Mouse (Mus musculus): ENCODE data around the gene Gm45140. TPM values are rescaled to one million over a fixed set of nuclear protein-coding genes. Genes with fewer than 3 reads are reported as not detected.

Gm45140 gene
- total RNA-seq, 2 experiments from 2014 or later = 1.8 to 3.4 TPM

Other genes with a start within 250 kb of the Gm45140 start
- gene Prokr1, start 245.1 kb downstream of the Gm45140 start, total RNA-seq (2021) = under 1 TPM in 1 of 2 experiments, not detected in 1; 0.25 TPM
- 1 to 10 TPM; 6.2 to 6.5 TPM for gene Aplf, start 163.6 kb downstream of the Gm45140 start, total RNA-seq (2021)
- gene Efcc1, start 104.9 kb downstream of the Gm45140 start, total RNA-seq (2021) = 1 to 10 TPM; 3.8 to 5.8 TPM
- gene Gp9, start 57.7 kb downstream of the Gm45140 start, total RNA-seq (2021) = 1 to 10 TPM in 1 of 2 experiments, under 1 TPM in 1; 0.82 to 1.5 TPM
- 10 to 100 TPM; 15.5 to 16.7 TPM for gene Rab43, start 23.6 kb downstream of the Gm45140 start, total RNA-seq (2021)
- 10 to 100 TPM; 29.6 to 30.0 TPM for gene Isy1, start 3.0 kb upstream of the Gm45140 start, total RNA-seq (2021)
- 100 to 1,000 TPM; 254 to 269 TPM for gene Cnbp, start 15.3 kb upstream of the Gm45140 start, total RNA-seq (2021)
- gene Copg1, start 52.0 kb upstream of the Gm45140 start, total RNA-seq (2021) = 100 to 1,000 TPM; 238 to 252 TPM
- 10 to 100 TPM; 24.3 to 28.4 TPM for gene Hmces, start 78.1 kb upstream of the Gm45140 start, total RNA-seq (2021)
- 10 to 100 TPM; 63.5 to 71.7 TPM for gene H1fx, start 145.8 kb upstream of the Gm45140 start, total RNA-seq (2021)
- 100 to 1,000 TPM; 312 to 316 TPM for gene Rab7, start 209.5 kb upstream of the Gm45140 start, total RNA-seq (2021)
- gene Rpn1, start 248.7 kb upstream of the Gm45140 start, total RNA-seq (2021) = 100 to 1,000 TPM; 185 to 192 TPM